Mouse (Mus musculus) gastrocnemius, postnatal 36 days (tissue): ENCODE data around the gene Zswim9. TPM values are rescaled to one million over a fixed set of nuclear protein-coding genes. Genes with fewer than 3 reads are reported as not detected.

ENCODE experiments used
- DNase-seq, 2 experiments: peaks; one replicate each; pipeline ENCODE4 v3.0.0; 2022
- intact Hi-C: fragments of 180-260 bp; cut with DNase I; formaldehyde crosslinking; loops from one replicate; pipeline ENCODE4 v1.15.1; 2025
- total RNA-seq, 2 experiments: library from RNA; stranded (reverse); gene quantifications; 2 replicates each; pipeline ENCODE4 v1.2.3; 2021

Gene Zswim9
- total RNA-seq, 2 experiments from 2014 or later, result 9.0 to 9.8 TPM

DNA sequence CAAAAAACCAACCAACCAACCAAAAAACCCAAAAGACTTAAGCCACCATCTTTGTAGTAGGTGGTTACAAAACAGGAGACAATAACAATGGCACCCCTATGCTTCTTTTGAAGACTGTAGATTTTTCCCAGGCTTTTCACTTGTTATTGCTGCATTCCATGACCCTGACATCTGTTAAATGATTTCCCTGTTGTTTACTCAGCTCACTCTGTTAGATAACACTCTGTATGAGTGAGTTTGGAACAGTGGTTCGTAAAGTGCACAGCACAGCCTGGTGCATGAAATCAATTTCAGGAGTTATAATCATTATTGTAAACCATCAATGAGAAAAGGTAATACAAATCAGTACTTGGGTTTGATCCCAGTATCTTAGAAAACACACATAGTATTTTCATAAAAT lies 6.8 kb downstream of the Zswim9 start:
- no peak for DNase-seq
- intact Hi-C loops, result no loop called here

DNA sequence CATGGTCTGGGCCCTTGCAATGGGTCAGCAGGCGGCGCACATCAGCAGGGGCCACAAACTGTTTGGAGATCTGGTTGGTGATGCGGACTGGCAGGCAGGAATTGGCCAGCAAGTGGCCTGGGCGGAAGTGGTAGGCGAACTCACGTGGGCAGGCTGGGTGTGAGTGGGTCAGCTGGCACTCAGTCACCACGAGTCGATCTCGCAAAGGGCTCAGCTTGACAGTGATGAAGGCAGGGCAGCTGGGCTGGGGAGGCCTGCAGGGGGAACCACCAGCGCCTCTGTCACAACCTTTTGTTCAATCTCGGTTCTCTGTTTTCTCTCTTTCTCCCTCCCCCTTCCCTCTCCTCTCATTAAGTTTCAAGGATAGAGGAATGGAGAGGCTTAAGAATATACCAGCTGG lies 9.1 kb downstream of the Zswim9 start:
- DNase-seq, result no peak
- intact Hi-C loops, result no loop called here

DNA sequence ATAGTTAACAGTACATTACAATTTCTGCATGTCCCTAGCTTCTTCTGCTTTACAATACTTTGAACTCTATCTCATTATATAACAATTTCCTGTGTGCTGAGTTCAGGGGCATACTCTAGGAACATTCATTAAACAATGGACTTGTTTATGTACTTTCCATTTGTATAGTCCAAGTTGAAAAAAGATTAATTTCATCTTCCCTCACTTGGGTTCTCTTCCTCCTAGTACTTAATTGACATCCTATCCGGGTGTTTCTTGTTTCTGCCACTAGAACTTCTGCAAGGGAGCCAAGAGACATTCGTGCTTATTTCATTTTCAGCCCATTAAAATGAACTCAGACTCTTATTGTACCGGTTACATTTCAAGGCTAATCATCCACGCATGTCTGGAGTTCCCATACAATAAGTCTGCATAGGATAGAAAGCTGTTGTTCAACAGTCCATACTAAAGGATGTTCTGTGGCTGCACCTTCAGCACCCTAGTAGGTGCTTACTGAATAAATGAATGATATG lies 9.7 kb downstream of the Zswim9 start:
- no peak for DNase-seq
- intact Hi-C loops, result no loop called here

DNA sequence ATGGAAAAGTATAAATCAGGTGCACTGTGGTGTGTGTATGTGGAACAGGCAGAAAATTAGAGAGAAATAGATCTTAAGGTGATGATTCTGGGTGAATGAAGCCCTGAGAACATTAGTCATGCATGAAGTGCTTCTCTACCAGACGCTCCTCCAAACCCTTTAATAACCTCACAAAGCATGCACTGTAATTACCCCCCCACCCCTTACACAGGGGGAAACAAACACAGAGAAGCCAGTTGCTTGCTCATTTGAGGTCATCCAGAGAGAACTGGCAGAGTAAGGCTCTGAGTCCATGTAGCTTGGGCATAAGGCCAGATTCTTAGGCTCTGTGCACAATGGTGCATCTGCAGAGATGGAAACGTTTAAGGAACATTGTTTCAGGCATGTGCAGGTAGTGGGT lies 14.1 kb downstream of the Zswim9 start:
- no peak for DNase-seq
- intact Hi-C loops, result no loop called here

DNA sequence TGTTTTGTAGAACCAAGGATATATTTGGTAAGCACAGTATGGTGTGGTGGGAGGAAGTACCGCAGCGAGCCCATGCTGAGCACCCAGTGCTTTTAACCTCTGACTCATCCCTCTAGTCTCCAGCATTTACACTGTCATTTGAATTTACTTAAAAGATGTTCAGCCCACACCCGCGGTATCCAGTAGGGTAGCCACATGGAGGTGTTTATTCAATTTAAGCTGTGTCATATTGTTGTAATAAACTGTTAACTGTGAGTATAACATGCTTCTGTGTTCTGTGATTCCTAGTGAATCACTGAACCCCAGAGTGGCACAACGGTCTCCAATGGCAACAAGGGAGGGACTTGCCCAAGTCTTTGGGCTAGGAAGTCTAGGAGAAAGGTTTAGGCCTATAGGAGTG lies 14.7 kb downstream of the Zswim9 start:
- intact Hi-C loops, result no loop called here
- no peak for DNase-seq

DNA sequence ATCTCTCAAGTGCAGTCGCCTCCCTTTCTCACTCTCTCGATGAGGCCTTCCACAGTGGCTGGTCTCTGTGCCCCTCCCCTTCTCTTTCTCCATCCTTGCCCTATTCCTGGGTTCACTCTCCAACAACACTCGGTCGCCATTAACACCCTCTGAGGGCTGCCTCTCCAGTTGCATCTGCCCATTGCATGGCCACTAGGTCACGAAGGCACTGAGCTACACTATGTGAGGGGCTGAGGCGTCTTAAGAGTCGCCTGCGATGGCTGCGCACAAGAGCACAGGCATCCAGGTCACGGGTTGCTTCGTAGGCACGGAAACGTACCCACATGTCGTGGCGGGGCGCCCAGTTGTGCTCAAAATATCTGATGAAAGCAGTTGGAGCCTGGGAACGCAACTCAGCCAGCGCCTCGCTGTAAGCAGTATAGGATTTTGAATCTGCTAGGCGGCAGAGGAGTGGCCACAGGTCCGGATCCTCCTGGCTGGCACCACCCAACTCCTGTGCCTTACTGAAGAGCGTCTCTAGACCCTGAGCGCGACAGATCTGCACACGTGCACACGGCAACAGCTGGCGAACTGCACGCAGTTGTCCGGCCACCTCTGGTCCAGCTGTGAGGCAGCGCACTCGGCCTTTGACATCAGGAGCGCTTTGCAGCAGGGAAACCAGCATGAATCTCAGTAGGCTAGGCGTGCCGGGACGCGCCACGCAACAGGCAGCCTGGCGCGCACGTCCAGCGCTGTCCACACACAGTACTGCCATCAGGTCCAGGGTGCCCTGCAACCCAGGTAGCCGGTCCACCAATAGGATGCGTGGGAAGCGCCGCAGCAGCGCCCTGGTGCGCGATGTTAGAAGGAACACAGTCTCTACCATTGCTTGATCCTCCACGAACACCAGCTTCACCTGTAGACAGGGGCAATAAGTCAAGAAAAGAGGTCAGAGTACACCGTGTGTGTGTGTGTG lies 17.5 kb downstream of the Zswim9 start:
- intact Hi-C loops, result no loop called here

DNA sequence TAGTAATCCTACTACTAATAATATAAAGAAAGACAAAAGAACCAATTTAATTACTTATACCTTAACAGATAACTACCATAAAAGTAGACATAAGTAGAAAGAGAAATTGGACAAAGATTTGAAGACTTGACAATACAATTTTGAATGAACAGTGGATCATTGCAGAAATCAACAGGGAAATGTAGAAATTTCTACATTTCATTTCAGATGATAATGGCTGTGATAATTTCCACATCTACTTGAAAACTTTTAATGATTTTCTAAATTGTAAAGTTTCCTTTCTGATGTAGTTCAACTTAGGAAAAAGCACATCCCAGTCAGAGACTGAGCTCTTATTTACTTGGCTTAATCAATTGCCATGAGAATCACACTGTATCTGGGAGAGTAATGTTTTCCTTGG lies 65.8 kb downstream of the Zswim9 start, which contains the start of gene Vmn1r89:
Gene Vmn1r89, plus strand, starts transcription at position 301 of the 400 bp plus-strand sequence.
- intact Hi-C loops, result no loop called here
- no peak for DNase-seq

More for the DNA sequence above, 17.5 kb downstream of the Zswim9 start:
- no peak for DNase-seq

Other genes starting within 250 kb of the Zswim9 start
- 10 to 100 TPM; 68.7 to 83.7 TPM for gene Chmp2a, start 243.9 kb downstream of the Zswim9 start, total RNA-seq
- gene Ube2m, start 240.4 kb downstream of the Zswim9 start, total RNA-seq, result 100 to 1,000 TPM; 131 TPM
- gene Mzf1, start 224.0 kb downstream of the Zswim9 start, total RNA-seq, result under 1 TPM; 0.57 to 0.74 TPM
- not detected for gene Vmn1r85, start 183.5 kb downstream of the Zswim9 start, total RNA-seq
- not detected for gene Vmn1r86, start 158.8 kb downstream of the Zswim9 start, total RNA-seq
- not detected for gene Vmn1r87, start 138.6 kb downstream of the Zswim9 start, total RNA-seq
- under 1 TPM in 1 of 2 experiments, not detected in 1; 0.13 TPM for gene Vmn1r88, start 119.2 kb downstream of the Zswim9 start, total RNA-seq
- not detected for gene Vmn1r89, start 65.7 kb downstream of the Zswim9 start, total RNA-seq
- gene Lig1, start 1.4 kb downstream of the Zswim9 start, total RNA-seq, result 1 to 10 TPM; 1.6 to 1.7 TPM
- under 1 TPM; 0.08 to 0.12 TPM for gene Pla2g4c, start 45.9 kb upstream of the Zswim9 start, total RNA-seq
- not detected for gene Cabp5, start 119.4 kb upstream of the Zswim9 start, total RNA-seq
- not detected for gene Bsph1, start 172.1 kb upstream of the Zswim9 start, total RNA-seq